Mouse (Mus musculus) liver, embryonic 14.5 days (tissue): Measurements from ENCODE around the gene Kifc1.

ENCODE experiments used
- CTCF ChIP-seq: IDR thresholded peaks from 2 replicates; pipeline ENCODE4 v1.5.1; 2016; ENCODE audit warnings: antibody characterized with exemption, low read depth, control low read depth
- EP300 ChIP-seq: IDR thresholded peaks from 2 replicates; pipeline ENCODE4 v1.6.1; 2016; ENCODE audit warnings: antibody characterized with exemption, low read depth

DNA sequence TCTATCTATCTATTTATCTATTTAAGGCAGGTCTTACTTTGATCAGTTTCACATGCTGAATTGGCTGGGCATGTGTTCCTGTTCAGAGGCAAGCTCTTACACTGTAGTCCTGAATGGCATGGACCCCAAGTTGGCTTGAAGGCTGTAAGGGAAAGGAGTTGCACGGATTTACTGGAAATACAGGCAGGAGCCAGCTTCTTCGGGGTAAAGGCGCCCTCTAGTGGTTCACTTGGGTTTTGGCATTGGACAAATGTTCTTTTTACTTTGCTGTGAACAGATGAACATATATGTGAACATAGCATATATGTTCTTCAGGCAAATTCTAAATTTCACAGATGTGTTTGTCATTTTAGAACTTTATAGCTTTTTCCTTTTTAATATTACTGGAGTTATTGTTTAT is 63.6 kb downstream of the Kifc1 start:
- TF ChIP-seq EP300 (no peak), CTCF (peak; percentile 92)
